Mouse (Mus musculus): ENCODE data around the gene Aftph. TPM values are rescaled to one million over a fixed set of nuclear protein-coding genes. Genes with fewer than 3 reads are reported as not detected.
"Not testable (repeated sequence)": the region's sequence is repeated elsewhere in the genome, so short reads cannot be mapped to it uniquely, and the experiment has no call there.

Gene Aftph
- 10 to 100 TPM; 19.2 to 25.3 TPM for total RNA-seq (2021)
- long read RNA-seq, experiment 1, transcript Aftph-201 (9 exons, 3,998 nt) = major isoform, 9 of 12 reads
- long read RNA-seq, experiment 1, partial matches to known transcripts = 1 of 12 reads
- long read RNA-seq, experiment 1, other reads (novel, unspliced or antisense) = 2 of 12 reads
- long read RNA-seq, experiment 2, transcript Aftph-201 (9 exons, 3,998 nt) = major isoform, 9 of 15 reads
- long read RNA-seq, experiment 2, partial matches to known transcripts = 1 of 15 reads
- long read RNA-seq, experiment 2, other reads (novel, unspliced or antisense) = 5 of 15 reads

DNA sequence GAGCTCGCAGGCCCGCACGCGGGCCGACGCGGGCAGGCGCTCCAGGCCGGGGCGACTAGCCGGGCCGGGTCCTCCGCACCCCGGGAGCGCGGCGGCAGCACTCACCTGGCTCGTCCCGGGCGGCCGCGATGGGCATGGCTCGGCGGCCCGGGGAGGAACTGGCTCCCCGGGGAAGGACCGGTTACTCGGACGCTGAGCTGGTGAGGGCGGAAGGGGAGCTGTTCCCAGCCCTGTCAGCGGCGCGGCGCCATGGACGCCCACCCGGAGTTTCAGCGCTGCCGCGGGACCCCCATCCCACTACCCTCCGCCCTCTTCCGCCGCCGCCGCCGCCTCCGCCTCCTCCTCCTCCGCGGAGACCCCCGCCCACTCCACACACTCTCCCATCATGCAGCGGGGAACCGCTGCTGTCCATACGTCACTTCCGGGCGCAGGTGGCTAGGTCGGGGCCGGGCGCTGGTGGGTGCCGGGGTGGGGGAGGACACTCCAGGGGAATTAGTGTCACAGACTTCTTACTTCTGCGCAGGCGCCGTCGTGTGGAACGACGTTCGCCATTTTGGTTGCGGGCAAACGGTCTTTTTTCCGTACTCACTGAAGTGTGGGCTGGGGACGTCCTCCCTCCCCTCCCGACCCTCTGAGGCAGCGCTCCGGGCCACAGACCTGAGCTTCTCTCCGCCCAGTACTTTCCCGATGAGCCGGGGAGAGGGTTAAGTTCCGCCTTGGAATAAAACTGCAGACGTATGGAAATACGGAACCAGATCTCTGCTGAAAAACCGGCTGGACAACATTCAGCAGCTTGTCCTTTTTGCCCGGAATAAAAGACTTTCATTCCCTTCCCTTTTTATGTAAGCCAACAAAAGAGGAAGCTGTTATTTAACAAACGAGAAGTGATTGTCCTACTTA lies at the start of gene Aftph:
Gene Aftph, minus strand, starts transcription at position 389 of the 900 bp plus-strand sequence.
- peak; percentile 95 to 98 for DNase-seq (ENCODE audit: low spot score in 2 of 2)

DNA sequence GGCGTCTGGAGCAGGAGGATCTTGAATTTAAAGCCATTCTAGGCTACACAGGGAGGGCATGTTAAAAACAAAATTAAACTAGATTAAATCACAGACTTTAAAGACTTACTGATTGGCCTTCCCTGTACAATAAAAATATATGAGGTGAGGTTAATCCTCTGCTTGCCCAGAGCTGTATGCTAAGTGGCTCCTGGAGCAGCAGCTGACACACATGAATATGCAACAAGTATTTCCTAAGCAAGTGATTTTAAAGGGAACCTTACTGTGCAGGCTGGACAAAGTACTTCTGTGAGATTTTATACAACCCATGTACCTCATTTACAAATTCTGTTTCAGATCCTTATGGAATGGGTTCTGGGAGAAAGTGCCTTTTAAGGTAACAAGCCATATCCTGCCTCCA lies 47.6 kb upstream of the Aftph start:
- DNase-seq (ENCODE audit: low spot score in 2 of 2) = no peak

- no peak for DNase-seq (ENCODE audit: low spot score in 2 of 2)
These were observed 46.7 kb upstream of the Aftph start for GRCm38 (mm10) chr11:20788070-20788469.

GRCm38 (mm10) chr11:20786191-20786590 lies 44.8 kb upstream of the Aftph start:
- DNase-seq (ENCODE audit: low spot score in 2 of 2) = no peak

- DNase-seq (ENCODE audit: low spot score in 2 of 2) = no peak
These were observed 43.8 kb upstream of the Aftph start for GRCm38 (mm10) chr11:20785186-20785585.

GRCm38 (mm10) chr11:20784776-20785175 lies 43.4 kb upstream of the Aftph start:
- DNase-seq (ENCODE audit: low spot score in 2 of 2) = no peak

DNA sequence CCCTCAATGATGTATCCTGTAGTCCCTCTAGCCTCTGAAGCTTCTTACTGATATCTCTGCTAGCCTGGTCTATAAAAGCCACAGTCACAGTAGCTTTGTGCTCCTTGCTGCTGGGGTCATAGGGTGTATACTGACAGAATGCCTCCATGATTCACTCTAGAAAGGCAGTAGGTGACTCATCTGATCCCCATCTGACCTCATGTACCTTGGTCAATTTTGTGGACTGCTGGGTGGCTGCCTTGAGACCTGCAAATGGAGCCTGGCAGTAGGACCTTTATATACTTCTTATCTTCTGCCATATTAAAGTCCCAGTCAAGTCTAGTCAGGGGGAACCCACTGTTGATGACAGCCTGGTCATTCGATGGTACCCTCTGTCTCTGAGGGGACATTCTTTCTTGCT lies 42.1 kb upstream of the Aftph start:
- no peak for DNase-seq (ENCODE audit: low spot score in 2 of 2)

DNA sequence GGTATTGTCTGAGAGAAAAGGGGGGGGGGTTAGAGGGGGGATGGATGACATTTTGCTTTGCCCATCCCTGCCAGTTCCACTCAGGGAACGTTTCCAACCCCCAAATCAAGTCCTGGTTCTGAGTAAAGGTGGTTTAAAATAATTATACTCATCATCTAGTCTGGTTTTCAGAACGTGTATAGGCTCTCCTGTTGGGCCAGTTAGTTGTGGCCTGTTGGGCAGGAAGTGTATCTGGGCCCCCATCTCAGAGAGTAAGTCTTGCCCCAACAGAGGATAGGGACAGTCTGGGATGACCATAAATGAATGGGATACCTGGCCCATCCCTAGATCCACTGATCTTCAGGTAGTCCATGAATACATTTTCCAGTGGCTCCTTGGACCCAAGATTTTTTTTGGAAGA lies 41.2 kb upstream of the Aftph start:
- no peak for DNase-seq (ENCODE audit: low spot score in 2 of 2)

- DNase-seq (ENCODE audit: low spot score in 2 of 2) = no peak
These were observed 38.9 kb upstream of the Aftph start for GRCm38 (mm10) chr11:20780312-20780711.

DNA sequence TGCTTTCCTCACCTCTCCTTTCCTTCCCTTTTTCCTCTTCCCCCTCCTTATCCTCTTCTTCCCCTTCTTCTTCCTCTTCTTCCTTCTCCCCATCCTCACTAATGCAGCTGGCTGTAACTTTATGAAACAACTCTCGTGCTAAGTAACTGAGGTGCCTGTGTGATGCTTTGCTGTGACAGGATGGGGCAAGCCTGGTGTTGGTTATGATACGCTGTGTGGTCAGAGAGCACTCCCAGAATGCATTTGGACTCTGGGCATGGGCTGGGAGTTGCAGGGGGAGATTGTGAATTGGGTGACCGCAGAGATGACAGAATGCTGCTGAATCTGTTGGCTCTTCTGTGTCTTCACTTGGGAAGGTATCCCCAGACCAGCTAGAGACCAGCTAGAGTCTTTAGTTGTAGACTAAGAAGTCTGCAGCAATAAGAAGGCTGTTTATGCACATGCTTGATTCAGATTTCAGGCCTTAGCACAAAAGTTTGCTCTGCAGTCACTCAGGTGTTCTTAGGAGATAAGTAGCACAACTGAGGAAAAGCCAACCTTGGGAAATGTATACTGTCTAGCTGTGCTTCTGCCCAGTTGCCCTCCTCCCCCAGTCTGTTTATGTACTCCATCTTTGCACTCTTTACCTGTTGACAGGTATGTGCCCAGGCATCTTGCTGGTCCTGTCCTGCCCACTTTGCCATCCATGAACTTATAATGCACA lies 37.6 kb upstream of the Aftph start:
- no peak for DNase-seq (ENCODE audit: low spot score in 2 of 2)

GRCm38 (mm10) chr11:20778298-20778697 lies 36.9 kb upstream of the Aftph start:
- no peak for DNase-seq (ENCODE audit: low spot score in 2 of 2)

GRCm38 (mm10) chr11:20776668-20777067 lies 35.3 kb upstream of the Aftph start:
- DNase-seq (ENCODE audit: low spot score in 2 of 2) = no peak

GRCm38 (mm10) chr11:20772642-20773041 lies 31.3 kb upstream of the Aftph start:
- DNase-seq (ENCODE audit: low spot score in 2 of 2) = no peak

DNA sequence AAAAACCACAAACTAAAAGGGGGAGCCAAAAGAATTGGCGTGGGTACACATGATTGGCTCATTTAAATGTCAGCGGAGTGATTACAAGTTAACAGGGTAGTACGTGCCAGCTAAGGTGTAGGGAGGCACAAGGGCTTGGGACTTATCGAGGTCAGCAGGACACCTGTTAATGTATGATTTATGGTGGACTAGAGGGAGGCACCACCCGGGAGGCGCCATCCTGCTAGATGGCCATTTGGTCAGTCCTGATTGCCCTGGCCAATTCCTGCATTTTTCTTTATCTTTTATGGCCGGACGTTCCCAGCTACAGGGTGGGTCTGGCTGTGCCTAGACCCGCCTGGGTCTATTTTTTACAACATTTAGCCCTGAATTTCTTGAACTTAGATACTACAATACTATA lies 30.4 kb upstream of the Aftph start:
- DNase-seq (ENCODE audit: low spot score in 2 of 2) = not testable (repeated sequence)

DNA sequence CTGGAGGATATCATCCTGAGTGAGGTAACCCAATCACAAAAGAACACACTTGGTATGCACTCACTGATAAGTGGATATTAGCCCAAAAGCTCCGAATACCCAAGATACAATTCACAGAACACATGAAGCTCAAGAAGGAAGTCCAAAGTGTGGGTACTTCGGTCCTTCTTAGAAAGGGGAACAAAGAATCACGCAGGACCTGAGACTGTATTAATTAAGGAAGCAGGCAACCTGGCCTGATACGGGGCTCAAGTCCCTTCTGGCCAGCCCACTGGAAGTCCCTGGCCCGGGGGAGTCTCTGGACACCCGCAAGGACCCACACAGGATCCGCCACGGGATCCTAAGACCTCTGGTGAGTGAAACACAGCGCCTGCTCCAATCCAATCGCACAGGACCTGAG lies 20.6 kb upstream of the Aftph start:
- not testable (repeated sequence) for DNase-seq (ENCODE audit: low spot score in 2 of 2)

DNA sequence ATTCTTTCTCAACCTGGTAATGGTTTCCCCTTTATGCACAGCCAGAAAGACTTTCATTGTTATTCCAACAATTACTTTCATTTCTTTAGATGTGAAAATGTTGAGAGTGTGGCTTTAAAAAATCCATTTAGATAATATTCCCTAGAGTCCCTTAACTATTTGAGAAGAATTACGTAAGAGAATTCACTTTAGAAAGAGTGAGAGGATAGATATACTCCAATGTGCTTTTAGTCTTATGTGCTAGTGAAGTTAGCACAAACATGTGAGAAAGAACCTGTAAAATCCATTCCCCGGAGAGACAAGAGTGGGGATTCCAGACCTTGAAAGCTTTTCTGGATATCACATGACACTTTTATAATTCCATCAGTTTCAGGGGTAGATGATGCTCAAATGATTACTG lies 9.2 kb upstream of the Aftph start:
- DNase-seq (ENCODE audit: low spot score in 2 of 2) = no peak

GRCm38 (mm10) chr11:20743353-20743752 lies 2.0 kb upstream of the Aftph start:
- no peak for DNase-seq (ENCODE audit: low spot score in 2 of 2)

DNA sequence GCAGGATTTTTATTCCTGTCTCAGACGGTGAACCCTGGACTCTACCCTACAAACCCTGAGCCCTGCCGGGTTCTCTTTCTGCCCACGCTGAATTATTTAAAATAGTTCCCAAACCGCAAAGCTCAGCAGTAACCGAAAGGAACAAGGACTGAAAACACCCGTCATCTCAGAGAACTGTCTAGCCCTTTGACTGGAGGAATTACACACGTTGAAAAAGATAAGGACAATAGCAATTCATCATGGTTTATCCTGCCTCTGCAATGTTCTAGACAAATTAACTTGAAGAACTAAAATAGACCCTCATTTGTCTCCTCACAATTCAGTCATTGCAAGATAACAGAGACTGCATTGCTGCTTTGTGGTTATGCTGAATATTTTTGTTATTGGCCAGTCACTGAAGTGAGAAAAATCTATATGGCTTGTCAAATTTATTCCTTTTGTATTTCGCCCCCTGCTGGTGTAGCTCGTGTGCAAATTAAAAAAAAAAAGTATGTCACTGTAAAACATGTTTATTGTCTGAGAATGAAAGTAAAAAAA lies 1.0 kb upstream of the Aftph start:
- peak in 1 of 2 experiments; percentile 53 for DNase-seq (ENCODE audit: low spot score in 2 of 2)

DNA sequence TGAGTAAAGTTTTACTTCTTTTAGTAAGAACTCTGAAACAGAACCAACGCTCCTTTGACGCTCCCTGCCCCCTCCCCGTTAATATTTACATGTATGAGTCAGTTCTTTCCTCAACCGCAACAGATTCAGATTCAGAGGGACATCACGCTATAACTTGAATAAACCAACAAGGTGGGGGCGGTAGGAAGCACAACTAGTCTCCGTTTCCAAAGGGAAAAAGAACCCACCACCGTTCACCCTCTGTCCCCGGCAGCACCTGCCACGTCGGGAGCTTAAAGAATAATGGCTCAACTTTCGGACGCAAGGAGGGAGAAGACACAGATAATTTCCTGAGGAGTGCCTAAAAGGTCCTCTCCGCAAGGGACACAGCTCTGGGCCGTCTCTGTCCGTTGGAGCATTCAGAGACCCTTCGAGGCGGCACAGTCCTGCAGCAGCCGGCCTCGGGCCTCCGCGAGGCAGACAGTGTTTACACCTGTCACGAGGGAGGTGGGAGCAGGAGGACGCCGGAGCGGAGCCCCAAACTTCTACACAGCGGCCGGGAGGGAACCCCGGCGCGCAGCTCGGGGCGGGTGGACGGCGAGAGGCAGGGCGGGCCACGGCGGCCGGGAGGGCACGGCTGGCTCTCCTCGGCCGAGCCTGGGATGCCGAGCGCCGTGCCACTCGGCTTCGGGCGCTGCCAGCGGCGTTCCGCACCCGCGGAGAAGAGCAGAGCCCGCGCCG lies 748 bp downstream of the Aftph start:
- DNase-seq (ENCODE audit: low spot score in 2 of 2) = peak in 1 of 2 experiments; percentile 23

GRCm38 (mm10) chr11:20734066-20734465 lies 7.3 kb downstream of the Aftph start:
- no peak for DNase-seq (ENCODE audit: low spot score in 2 of 2)
